Mouse (Mus musculus): ENCODE results near the gene Ttc36. TPM values are rescaled to one million over a fixed set of nuclear protein-coding genes. Genes with fewer than 3 reads are reported as not detected.
"Not testable (repeated sequence)": the region's sequence is repeated elsewhere in the genome, so short reads cannot be mapped to it uniquely, and the experiment has no call there.

Gene Ttc36
- polyA plus RNA-seq, 1 experiment from 2014 or later = 0.91 TPM

DNA sequence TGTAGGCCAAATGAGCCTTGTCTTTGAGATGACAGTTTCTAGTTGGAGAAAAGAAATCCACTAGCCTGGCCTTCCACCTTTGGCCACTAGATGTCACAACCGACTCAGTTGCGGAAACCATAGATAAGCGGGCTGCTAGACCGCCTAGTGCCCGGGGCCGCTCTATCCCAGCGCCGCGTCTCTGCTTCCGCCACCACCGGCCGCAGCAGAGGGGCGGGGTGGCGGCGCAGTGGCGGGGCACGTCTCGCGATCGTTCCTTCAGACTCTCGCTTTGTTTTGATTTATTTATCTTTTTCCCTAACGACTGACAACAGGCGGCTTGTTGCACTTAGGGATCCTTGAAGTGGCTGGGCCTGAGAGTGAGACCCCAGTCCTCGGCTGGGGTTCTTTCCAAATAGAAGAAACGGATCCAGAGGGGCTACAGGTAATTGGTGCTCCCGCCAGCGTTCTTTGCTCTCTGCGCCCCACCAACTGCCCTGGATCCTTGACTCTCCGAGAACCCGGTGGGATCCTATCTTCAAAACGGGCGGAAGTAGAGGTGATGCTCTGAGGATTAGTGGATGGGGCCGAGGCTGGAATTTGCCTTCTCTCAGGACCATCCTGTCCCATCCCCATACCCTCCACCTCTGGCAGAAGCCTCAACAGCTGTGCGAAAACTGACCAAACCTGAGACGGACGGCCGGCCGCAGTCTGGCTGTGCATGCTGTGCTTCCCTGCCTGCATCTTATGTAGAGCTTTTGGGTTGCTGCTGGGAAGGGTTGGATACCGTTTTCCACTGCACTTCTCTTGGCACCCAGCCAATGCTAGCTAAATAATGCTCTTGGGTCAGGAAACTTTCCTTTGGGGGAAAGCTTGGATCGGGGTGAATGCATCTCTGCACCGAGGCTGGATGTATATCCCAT, 29.9 kb downstream of the Ttc36 start:
- under 1% methylated on average over 41 of the region's 41 CpGs for WGBS
- ATAC-seq (ENCODE audit: insufficient read depth) (peak; percentile 100), DNase-seq (peak; percentile 98)
- Histone ChIP-seq H3K4me3 (ENCODE audit: low read depth, low read length) (peak overlapping the region; percentile 76), H3K4me2 (peak overlapping the region; percentile 88), H3K27ac (ENCODE audit: low read depth) (peak overlapping the region; percentile 91), H3K4me1 (ENCODE audit: insufficient read depth) (peaks cover 5% of the 10 kb centered on the region; the same call in 1 of the 2 replicates), H3K27me3 (ENCODE audit: insufficient read depth, low read length) (no peaks in the 10 kb centered on the region), H3K9ac (peak overlapping the region; percentile 85), H3K9me3 (ENCODE audit: low read depth, low read length) (no peaks in the 10 kb centered on the region), H3K36me3 (ENCODE audit: insufficient read depth) (peaks cover 15% of the 10 kb centered on the region; the same call in 1 of the 2 replicates)
- peak; percentile 87 for TF ChIP-seq CTCF (IDR thresholded peaks at IDR 0.05; ENCODE audit: low read depth)

DNA sequence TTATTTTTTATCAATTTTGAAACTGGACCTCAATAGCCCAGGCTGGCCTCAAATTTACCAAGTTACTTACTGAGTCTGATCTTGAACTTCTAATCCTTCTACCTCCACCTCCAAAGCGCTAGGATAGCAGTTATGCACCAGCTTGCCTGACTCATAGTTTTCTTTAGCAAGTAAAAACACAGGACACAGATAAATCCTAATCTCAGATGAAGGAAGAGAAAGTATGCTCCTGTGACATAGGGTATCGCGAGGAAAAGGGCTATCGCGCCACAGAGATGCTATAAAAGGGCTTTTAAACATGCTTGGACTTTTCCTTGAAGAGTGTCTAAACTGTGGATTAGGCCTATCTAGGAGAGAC, 30.5 kb downstream of the Ttc36 start:
- Histone ChIP-seq H3K36me3 (ENCODE audit: insufficient read depth) (peaks cover 15% of the 10 kb centered on the region; the same call in 1 of the 2 replicates), H3K4me1 (ENCODE audit: insufficient read depth) (peaks cover 5% of the 10 kb centered on the region; the same call in 1 of the 2 replicates), H3K4me2 (peak overlapping the region; percentile 88; the same call in 1 of the 2 replicates), H3K4me3 (ENCODE audit: low read depth, low read length) (peak overlapping the region; percentile 76), H3K9me3 (ENCODE audit: low read depth, low read length) (no peaks in the 10 kb centered on the region), H3K27me3 (ENCODE audit: insufficient read depth, low read length) (no peaks in the 10 kb centered on the region), H3K9ac (no peak overlapping the region), H3K27ac (ENCODE audit: low read depth) (no peak overlapping the region)
- DNase-seq (no peak), ATAC-seq (ENCODE audit: insufficient read depth) (no peak)
- WGBS = 22% methylated on average over 5 of the region's 5 CpGs
- no peak for TF ChIP-seq CTCF (IDR thresholded peaks at IDR 0.05; ENCODE audit: low read depth)

DNA sequence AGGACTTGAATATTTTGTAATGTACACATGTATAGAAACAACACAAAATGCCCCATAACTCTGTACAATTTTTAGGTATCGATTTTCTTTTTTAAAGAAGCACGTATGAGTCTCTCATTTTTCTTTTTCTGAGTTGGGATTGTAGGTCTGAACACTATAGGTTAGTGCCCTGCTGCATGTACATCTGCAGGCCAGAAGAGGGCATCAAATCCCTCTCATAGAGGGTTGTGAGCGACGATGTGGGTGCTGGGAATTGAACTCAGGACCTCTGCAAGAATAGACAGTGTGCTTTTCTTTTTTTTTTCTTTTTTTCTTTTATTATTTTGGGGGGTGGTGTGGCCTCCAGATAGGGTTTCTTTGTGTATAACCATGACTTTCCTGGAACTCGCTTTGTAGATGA, 31.5 kb downstream of the Ttc36 start:
- no peak overlapping the region for H3K4me3 ChIP-seq (ENCODE audit: low read depth, low read length)
- H3K27ac ChIP-seq (ENCODE audit: low read depth) = no peak overlapping the region
- no peak overlapping the region for H3K9ac ChIP-seq
- H3K27me3 ChIP-seq (ENCODE audit: insufficient read depth, low read length) = no peaks in the 10 kb centered on the region
- 88% methylated on average over 5 of the region's 5 CpGs for WGBS
- H3K36me3 ChIP-seq (ENCODE audit: insufficient read depth) = peaks cover 11% of the 10 kb centered on the region; the same call in 1 of the 2 replicates
- ATAC-seq (ENCODE audit: insufficient read depth) = no peak
- H3K4me2 ChIP-seq = no peak overlapping the region
- peaks cover 5% of the 10 kb centered on the region; the same call in 1 of the 2 replicates for H3K4me1 ChIP-seq (ENCODE audit: insufficient read depth)
- no peak for DNase-seq
- H3K9me3 ChIP-seq (ENCODE audit: low read depth, low read length) = no peaks in the 10 kb centered on the region
- TF ChIP-seq CTCF (IDR thresholded peaks at IDR 0.05; ENCODE audit: low read depth) = 0 out of 2 replicates have a peak, but pooled peaks have one; percentile 4

DNA sequence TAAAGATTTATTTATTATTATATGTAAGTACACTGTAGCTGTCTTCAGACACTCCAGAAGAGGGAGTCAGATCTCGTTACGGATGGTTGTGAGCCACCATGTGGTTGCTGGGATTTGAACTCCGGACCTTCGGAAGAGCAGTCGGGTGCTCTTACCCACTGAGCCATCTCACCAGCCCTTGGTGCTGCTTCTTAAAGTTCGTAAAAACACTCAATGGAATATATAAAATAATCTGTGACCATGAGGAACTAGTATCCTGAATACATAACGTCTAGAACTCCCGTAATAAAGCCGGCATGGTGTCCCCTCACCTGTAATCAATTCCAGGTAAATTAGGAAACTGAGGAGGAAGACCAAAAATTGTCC, 34.9 kb downstream of the Ttc36 start:
- WGBS = 40% methylated on average over 7 of the region's 9 CpGs
- H3K27ac ChIP-seq (ENCODE audit: low read depth); H3K36me3 ChIP-seq (ENCODE audit: insufficient read depth); H3K9me3 ChIP-seq (ENCODE audit: low read depth, low read length); H3K9ac ChIP-seq; ATAC-seq (ENCODE audit: insufficient read depth); DNase-seq; H3K27me3 ChIP-seq (ENCODE audit: insufficient read depth, low read length): not testable (repeated sequence)
- H3K4me3 ChIP-seq (ENCODE audit: low read depth, low read length) = peak overlapping the region; percentile 100
- H3K4me2 ChIP-seq = peak overlapping the region; percentile 75
- H3K4me1 ChIP-seq (ENCODE audit: insufficient read depth) = peaks cover 11% of the 10 kb centered on the region; the same call in 1 of the 2 replicates

DNA sequence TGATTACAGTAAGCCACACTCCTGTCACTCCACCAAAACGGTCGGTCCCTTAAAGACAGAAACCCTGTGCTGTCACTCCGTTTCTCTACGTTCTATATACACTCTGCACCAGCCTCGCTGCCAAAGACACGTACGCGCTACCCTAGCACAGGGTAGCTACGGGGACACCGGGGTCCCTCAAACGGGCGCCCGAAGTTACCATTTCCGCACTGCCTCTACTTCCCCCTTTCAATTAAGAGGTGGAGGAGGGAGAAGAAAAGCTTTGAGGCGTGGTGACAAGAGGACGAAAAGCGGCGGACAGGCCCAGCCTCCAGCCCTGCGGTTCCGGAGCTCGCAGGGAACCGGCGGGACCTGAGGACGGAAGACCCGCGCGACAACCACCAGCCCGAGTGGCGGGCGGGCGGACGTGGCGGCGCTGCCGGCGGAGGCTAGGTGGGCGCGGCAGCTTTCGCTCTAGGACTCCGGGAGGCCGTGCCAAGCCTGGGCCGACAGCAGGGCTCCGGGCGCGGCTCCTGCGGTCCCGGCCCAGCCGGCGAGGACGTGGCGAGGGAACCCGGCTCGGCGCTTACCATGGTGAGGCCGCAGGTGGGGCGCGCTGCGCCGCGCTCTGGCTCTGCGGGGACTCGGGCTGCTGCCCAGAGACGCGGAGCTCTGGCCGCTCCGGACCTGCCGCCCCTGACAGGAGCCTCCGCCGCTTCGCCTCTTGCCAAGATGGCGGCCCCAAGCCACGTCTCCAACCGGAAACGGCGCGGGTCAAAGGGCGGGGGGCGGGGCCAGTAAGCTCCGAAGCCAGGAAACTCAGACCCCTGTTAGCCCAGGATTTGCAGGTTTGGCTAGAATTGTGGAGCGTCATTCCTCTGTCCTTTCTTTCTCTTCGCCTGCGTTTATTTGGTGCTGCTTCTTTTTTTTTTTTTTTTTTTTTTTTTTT, 35.5 kb downstream of the Ttc36 start, which contains the start of the genes Arcn1 and Ift46:
Gene Arcn1 (minus strand): TSS at position 745 of the 928 bp plus-strand sequence.
Gene Ift46 (plus strand): TSS at position 808 of the 928 bp plus-strand sequence.
- H3K9me3 ChIP-seq (ENCODE audit: low read depth, low read length) = no peaks in the 10 kb centered on the region
- H3K27me3 ChIP-seq (ENCODE audit: insufficient read depth, low read length) = no peaks in the 10 kb centered on the region
- H3K9ac ChIP-seq = peak within 1 kb of the TSS; percentile 99
- WGBS = under 1% methylated on average over 81 of the region's 82 CpGs
- peaks cover 11% of the 10 kb centered on the region; the same call in 1 of the 2 replicates for H3K4me1 ChIP-seq (ENCODE audit: insufficient read depth)
- H3K27ac ChIP-seq (ENCODE audit: low read depth) = peak within 1 kb of the TSS; percentile 98
- peak within 1 kb of the TSS; percentile 75 for H3K4me2 ChIP-seq
- no peaks in the 10 kb centered on the region for H3K36me3 ChIP-seq (ENCODE audit: insufficient read depth)
- TF ChIP-seq CTCF (IDR thresholded peaks at IDR 0.05; ENCODE audit: low read depth) = no peak
- H3K4me3 ChIP-seq (ENCODE audit: low read depth, low read length) = peak within 1 kb of the TSS; percentile 100
- ATAC-seq (ENCODE audit: insufficient read depth) = peak; percentile 88
- peak; percentile 89 for DNase-seq

DNA sequence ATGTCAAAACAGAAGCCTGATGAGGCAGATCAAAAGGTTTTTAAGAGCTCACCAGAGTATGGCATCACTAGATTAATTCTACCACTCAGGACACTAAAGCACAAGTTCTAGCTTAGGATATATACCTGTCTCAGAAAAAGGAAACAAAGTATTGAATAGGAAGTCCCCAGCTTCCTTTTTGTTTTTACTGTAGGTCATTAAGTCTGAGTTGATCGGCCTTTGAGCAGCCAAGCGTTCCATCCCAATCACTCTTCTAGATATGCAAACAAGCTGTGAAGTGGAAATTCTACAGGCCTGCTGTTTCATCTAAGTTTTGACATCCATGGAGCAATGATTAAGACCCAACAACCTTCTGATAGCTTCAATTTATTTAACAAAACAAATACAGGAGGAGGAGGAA, 42.0 kb downstream of the Ttc36 start:
- peaks cover 39% of the 10 kb centered on the region for H3K36me3 ChIP-seq (ENCODE audit: insufficient read depth)
- H3K27ac ChIP-seq (ENCODE audit: low read depth) = no peak overlapping the region
- ATAC-seq (ENCODE audit: insufficient read depth) (no peak), DNase-seq (no peak)
- WGBS = 62% methylated on average over 2 of the region's 2 CpGs
- no peak overlapping the region for H3K4me2 ChIP-seq
- no peaks in the 10 kb centered on the region for H3K27me3 ChIP-seq (ENCODE audit: insufficient read depth, low read length)
- H3K9ac ChIP-seq = no peak overlapping the region
- no peak for TF ChIP-seq CTCF (IDR thresholded peaks at IDR 0.05; ENCODE audit: low read depth)
- no peaks in the 10 kb centered on the region for H3K9me3 ChIP-seq (ENCODE audit: low read depth, low read length)
- H3K4me1 ChIP-seq (ENCODE audit: insufficient read depth) = peaks cover 10% of the 10 kb centered on the region; the same call in 1 of the 2 replicates
- no peak overlapping the region for H3K4me3 ChIP-seq (ENCODE audit: low read depth, low read length)

Other genes with a start within 250 kb of the Ttc36 start
- not detected in 2 replicates for gene Cxcr5, start 241.2 kb downstream of the Ttc36 start, polyA plus RNA-seq (2014; fragmentation: Nextera tagmentation; extraction: Ambion mirVana)
- 21.6 and 23.0 TPM in 2 replicates for gene Ddx6, start 198.2 kb downstream of the Ttc36 start, polyA plus RNA-seq (2014; fragmentation: Nextera tagmentation; extraction: Ambion mirVana)
- gene Treh, start 129.8 kb downstream of the Ttc36 start, polyA plus RNA-seq (2014; fragmentation: Nextera tagmentation; extraction: Ambion mirVana) = not detected in 2 replicates
- 30.7 and 35.0 TPM in 2 replicates for gene Phldb1, start 67.9 kb downstream of the Ttc36 start, polyA plus RNA-seq (2014; fragmentation: Nextera tagmentation; extraction: Ambion mirVana)
- 224 and 239 TPM in 2 replicates for gene Arcn1, start 35.2 kb downstream of the Ttc36 start, polyA plus RNA-seq (2014; fragmentation: Nextera tagmentation; extraction: Ambion mirVana)
- gene Ift46, start 35.2 kb downstream of the Ttc36 start, polyA plus RNA-seq (2014; fragmentation: Nextera tagmentation; extraction: Ambion mirVana) = 103 and 106 TPM in 2 replicates
- 0.80 and 0.85 TPM in 2 replicates for gene Tmem25, start 3.8 kb downstream of the Ttc36 start, polyA plus RNA-seq (2014; fragmentation: Nextera tagmentation; extraction: Ambion mirVana)
- gene Kmt2a, start 78.2 kb upstream of the Ttc36 start, polyA plus RNA-seq (2014; fragmentation: Nextera tagmentation; extraction: Ambion mirVana) = 14.4 and 14.7 TPM in 2 replicates
- gene Atp5l, start 117.7 kb upstream of the Ttc36 start, polyA plus RNA-seq (2014; fragmentation: Nextera tagmentation; extraction: Ambion mirVana) = 618 and 665 TPM in 2 replicates
- gene Ube4a, start 162.5 kb upstream of the Ttc36 start, polyA plus RNA-seq (2014; fragmentation: Nextera tagmentation; extraction: Ambion mirVana) = 30.3 and 33.5 TPM in 2 replicates
- gene Cd3g, start 177.4 kb upstream of the Ttc36 start, polyA plus RNA-seq (2014; fragmentation: Nextera tagmentation; extraction: Ambion mirVana) = 0.34 TPM in 1 of 2 replicates, not detected in the other
- not detected in 2 replicates for gene Cd3d, start 178.7 kb upstream of the Ttc36 start, polyA plus RNA-seq (2014; fragmentation: Nextera tagmentation; extraction: Ambion mirVana)
- not detected in 2 replicates for gene Cd3e, start 206.6 kb upstream of the Ttc36 start, polyA plus RNA-seq (2014; fragmentation: Nextera tagmentation; extraction: Ambion mirVana)
- gene Mpzl2, start 236.7 kb upstream of the Ttc36 start, polyA plus RNA-seq (2014; fragmentation: Nextera tagmentation; extraction: Ambion mirVana) = 14.7 and 15.0 TPM in 2 replicates

Measured in lung, embryonic 14.5 days (tissue).